Mouse (Mus musculus) forelimb bud, embryonic 11.5 days (tissue): ENCODE results near the gene Rabl6.
"Not testable (repeated sequence)": the region's sequence is repeated elsewhere in the genome, so short reads cannot be mapped to it uniquely, and the experiment has no call there.

Source experiments
- DNase-seq: peaks from one replicate; pipeline ENCODE4 v3.0.0-alpha.2; 2012; ENCODE audit warnings: low read depth, low spot score

Rabl6 gene

DNA sequence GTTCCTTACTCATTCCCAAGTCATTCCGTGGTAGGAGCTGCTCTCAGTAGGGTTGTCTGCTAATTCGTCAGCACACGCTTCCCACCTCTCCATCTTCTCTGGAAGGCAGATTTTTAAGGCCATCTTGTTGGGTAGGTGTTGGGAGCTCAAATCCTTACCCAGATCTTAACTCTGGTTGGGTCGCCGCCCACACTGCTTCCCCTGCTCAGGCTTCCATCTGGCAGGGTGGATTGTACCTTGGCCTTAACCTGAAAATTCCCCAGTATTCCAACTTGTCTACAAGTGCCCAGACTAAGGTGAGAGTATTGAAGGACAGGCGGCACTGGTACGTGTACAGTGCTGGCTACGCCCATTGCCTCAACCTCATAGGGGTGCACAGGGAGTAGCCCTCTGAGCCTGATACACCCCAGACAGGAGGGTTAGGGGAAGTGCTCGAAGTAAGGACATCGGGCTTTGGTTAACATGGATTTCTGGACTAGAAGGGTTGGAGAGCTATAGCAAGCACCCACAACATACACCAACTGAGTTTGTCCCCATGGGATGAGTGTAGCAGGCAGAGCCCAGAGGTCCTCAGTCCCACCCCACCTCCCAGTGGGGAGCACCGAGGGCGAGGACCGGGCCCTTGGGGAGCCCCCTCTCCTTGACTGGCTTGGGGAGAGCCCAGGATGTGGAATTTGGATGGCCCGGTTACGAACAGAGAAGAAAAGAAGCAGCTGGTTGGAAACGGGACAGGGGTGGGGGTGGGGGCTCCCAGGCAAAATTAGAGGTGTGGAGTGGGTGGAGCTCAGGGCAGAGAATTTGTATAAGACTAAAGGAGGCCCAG is 32.1 kb downstream of the Rabl6 start:
- no peak for DNase-seq

DNA sequence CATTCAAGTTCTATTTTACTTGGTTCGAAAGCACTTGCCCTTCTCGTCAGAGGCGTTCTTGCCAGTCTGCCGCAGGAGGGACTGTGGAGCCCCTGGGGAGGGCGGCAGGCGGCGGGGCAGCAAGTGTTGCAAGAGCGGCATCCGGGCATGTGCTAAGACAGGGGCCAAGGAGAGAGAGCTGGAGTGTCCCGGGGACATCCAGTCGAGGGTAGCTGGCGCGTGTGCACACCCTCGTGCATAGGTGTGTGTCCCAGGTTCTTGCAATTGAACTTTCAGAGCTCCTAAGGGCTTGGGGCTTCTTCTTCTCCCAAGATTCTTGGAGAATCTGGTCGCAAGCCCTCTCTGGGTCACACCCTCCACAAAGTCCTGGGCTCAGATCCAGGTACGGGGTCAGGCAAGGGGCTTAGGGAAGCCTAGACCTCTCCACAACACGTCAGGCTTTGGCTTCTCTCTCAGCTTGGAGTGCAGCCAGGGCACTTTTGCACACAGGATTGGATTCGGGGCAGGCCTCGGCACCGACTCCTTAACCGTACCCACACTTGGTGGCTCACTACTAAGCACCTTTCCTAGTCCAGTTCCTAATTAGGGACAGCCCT is 32.8 kb downstream of the Rabl6 start:
- no peak for DNase-seq

DNA sequence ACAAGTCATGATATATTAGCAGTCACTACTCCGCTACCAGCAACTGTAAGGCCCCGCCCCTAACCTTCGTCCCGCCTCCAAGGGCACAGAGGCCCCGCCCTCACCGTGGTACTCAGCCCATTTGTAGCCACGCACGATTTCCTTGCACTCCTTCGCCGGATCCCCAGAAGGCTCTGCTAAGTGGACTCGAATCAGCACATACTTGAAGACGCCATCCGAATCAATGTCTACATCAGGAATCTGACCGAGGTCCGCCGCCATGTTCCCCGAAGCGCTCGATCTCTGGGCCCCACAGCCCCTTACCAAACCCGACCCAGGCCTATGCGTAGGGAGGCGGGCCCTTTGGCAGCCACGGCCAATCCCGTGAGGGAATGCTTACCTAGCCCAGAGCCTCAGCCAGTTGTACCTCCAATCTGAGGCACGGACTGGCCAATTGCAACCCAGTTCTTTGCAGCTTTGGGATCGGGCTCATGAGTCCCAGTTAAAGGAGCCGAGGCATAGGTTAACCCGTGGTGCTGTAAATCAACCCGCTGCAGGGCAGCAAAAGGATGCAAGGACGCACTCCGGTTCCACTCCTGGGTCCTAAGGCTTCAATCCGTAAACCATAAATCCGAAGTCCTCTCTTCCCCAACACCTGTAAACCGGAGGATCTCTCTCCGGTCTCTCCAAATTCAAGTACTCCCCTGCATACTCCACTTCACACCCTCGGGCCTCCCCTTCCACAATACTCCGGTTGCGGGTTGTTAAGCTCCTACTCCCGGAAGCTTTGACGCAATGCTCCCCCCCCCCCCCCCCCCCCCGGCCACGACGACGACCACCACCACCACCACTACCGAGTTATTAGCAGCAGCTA is 33.5 kb downstream of the Rabl6 start, which contains the start of the genes Mamdc4 and Phpt1:
TSS of gene Mamdc4 (minus strand) at position 267 of the 853 bp plus-strand sequence.
TSS of gene Phpt1 (minus strand) at position 646 of the 853 bp plus-strand sequence.
- peak; percentile 97 for DNase-seq

GRCm38 (mm10) chr2:25574136-25574535 is 34.2 kb downstream of the Rabl6 start:
- no peak for DNase-seq

GRCm38 (mm10) chr2:25573068-25573467 is 35.3 kb downstream of the Rabl6 start:
- no peak for DNase-seq

GRCm38 (mm10) chr2:25571221-25571620 is 37.1 kb downstream of the Rabl6 start:
- no peak for DNase-seq

- no peak for DNase-seq
These were observed 39.0 kb downstream of the Rabl6 start for GRCm38 (mm10) chr2:25569323-25569722.

GRCm38 (mm10) chr2:25568473-25569019 is 39.8 kb downstream of the Rabl6 start:
- no peak for DNase-seq

DNA sequence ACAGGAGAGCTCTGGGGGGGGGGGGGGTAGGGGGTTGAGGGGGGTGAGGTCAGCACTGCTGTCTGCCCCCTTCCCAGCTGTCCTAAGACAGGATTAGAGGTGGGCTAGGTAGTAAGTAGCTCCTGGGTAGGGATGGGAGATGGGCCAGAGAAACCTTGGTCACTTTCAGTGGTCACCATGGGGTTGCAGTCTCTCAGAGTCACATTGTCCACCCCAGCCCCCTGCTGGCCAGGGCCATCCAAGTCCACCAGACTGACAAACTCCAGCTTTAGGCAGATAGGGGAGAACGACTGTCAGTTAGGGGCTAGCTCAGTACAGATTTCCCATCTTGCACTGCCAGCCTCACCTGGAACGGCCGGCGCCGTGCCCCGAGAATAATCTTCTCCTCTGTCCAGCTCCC is 41.8 kb downstream of the Rabl6 start:
- no peak for DNase-seq

DNA sequence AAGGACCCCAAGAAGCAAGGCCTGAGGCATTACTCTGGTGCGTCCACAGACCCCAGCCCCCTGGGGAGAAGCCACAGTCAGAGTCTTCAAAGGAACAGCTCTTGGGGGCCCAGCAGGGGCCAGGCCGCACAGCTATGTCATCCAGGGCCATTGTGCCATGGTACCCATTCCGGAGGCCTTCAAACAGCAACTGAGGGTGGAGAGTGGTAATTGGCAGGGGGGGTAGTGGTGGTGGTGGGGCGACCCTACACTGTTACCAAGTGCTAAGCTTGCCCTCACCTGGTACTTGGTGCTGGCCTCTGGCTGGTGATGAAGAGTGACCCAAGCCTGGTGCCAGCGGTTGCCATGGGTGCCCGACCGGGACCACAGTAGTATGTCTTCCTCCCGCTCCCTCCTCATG is 42.6 kb downstream of the Rabl6 start:
- DNase-seq: no peak

GRCm38 (mm10) chr2:25561946-25562345 is 46.4 kb downstream of the Rabl6 start:
- no peak for DNase-seq

DNA sequence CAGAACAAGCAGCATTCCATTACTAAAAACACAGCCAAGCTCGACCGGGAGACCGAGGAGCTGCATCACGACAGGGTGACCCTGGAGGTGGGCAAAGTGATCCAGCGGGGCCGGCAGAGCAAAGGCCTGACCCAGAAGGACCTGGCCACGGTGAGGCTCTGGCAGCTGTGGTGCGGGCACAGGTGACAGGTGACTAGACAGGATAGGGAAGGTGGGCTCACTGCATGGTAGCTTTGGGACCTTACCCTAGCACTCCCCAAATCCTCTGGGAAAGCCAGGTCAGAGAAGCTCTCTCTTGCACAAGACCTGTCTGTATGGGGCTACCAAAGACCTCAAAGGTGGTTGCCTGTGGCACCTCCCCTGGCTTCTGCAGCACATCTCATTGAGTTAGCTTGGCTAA is 47.8 kb downstream of the Rabl6 start:
- no peak for DNase-seq

- DNase-seq: no peak
These were observed 49.5 kb downstream of the Rabl6 start for GRCm38 (mm10) chr2:25558774-25559173.

GRCm38 (mm10) chr2:25557964-25558360 is 50.4 kb downstream of the Rabl6 start:
- DNase-seq: no peak

DNA sequence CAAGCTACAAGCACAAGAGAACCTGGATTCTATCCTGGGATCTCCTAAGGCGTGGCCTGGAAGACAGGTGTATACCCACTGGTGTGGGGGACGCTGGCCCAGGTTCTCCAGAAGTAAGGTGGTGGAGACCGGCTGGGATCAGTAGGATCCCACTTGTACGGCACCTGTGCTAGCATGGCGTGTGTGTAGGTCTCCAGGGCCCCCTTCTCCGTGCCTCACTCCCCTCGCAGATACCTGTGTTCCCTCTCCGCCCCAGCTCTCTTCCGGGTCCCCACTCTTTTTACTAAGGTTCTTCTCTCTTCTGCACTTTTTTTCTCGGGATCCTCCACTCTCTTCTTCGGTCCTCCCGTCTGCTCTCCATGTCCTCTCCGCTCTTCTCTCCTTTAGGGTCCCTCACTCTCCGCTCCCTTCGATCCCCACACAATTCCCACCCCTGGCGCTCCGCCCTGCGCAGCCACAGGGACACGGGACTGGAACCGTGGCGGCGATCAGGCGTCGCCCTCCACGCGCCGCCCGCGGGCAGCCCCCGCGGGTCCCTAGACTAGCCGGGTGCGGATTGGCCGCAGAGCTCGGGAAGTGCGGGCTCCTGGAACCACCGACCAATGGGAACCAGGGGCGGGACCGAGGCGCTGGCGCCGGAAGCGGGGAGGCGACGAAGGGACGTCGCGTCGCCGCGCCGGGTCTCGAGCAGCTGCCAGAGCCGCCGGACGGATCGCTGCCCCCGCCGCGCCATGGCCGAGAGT is 50.9 kb downstream of the Rabl6 start, which contains the start of gene Edf1:
TSS of gene Edf1 (plus strand) at position 627 of the 743 bp plus-strand sequence.
- peak; percentile 88 for DNase-seq

GRCm38 (mm10) chr2:25556296-25556695 is 52.0 kb downstream of the Rabl6 start:
- DNase-seq: no peak

DNA sequence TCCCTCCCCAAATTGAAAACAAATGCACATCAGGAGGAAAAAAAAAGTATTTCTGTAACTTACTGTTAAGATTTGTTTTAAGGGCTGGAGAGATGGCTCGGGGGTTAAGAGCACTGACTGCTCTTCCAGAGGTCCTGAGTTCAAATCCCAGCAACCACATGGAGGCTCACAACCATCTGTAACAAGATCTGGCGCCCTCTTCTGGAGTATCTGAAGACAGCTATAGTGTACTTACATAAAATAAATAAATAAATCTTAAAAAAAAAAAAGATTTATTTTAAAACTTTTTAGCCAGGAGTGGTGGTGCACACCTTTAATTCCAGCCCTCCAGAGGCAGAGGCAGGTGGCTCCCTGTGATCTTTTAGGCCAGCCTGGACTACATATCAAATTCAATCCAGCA is 52.8 kb downstream of the Rabl6 start:
- DNase-seq: not testable (repeated sequence)

DNA sequence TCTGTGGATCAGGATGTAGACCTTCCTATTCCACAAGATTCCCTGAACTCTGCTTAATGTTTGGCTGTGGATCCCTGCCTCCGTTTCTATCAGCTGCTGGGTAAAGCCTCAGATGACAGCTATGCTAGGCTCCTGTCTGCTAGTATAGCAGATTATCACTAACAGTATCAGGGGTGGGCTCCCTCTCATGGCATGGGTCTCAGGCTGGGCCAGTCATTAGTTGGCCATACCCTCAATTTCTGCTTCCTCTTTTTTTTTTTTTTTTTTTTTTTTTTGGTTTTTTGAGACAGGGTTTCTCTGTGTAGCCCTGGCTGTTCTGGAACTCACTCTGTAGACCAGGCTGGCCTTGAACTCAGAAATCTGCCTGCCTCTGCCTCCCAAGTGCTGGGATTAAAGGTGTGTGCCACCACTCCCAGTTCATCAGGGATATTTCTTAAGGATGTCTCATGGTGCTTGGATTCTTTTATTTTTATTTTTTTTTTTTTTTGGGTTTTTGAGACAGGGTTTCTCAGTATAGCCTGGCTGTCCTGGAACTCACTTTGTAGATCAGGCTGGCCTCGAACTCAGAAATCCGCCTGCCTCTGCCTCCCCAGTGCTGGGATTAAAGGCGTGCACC is 55.0 kb downstream of the Rabl6 start:
- DNase-seq: not testable (repeated sequence)

- no peak for DNase-seq
These were observed 57.1 kb downstream of the Rabl6 start for GRCm38 (mm10) chr2:25551186-25551585.
